Mouse (Mus musculus) cerebellum, adult 2 months (tissue): Measurements from ENCODE around the gene Npm3.

ENCODE experiments used
- CTCF ChIP-seq: fragments of 200-500 bp; IDR thresholded peaks from 2 replicates; pipeline ENCODE4 v1.5.1; 2011; ENCODE audit warnings: low read depth, mild to moderate bottlenecking, control low read depth, low read length, moderate library complexity, borderline replicate concordance; ENCODE audit not compliant: insufficient read depth
- POLR2A ChIP-seq: fragments of 200-500 bp; IDR thresholded peaks from 2 replicates; pipeline ENCODE4 v1.6.1; 2011; ENCODE audit warnings: low read length, control low read depth, borderline replicate concordance; ENCODE audit not compliant: insufficient read depth

- TF ChIP-seq POLR2A = no peak
- no peak for TF ChIP-seq CTCF
These were observed 45.3 kb upstream of the Npm3 start for GRCm38 (mm10) chr19:45794718-45795117.
